Mouse (Mus musculus) embryonic facial prominence, embryonic 15.5 days (tissue): ENCODE measurements around the gene Sec14l1. TPM values are rescaled to one million over a fixed set of nuclear protein-coding genes. Genes with fewer than 3 reads are reported as not detected.
A peak's percentile ranks its signal among the peaks of the same experiment; 100 is the strongest.
"Not testable (repeated sequence)": the region's sequence is repeated elsewhere in the genome, so short reads cannot be mapped to it uniquely, and the experiment has no call there.

ENCODE experiments used
- ATAC-seq: fragments of 200-750 bp; cut with Nextera tagmentation; 2 replicates; pipeline ENCODE4 v1.8.0; 2017; ENCODE audit warnings: low read depth, moderate TSS enrichment; ENCODE audit not compliant: insufficient number of reproducible peaks, low FRiP score, low TSS enrichment
- H3K27ac ChIP-seq: fragments of 300-500 bp; sonication (generic); replicated peaks from 2 replicates; pipeline ENCODE4 v1.5.1; 2015; ENCODE audit warnings: mild to moderate bottlenecking, inconsistent platforms
- H3K27me3 ChIP-seq: fragments of 300-500 bp; sonication (generic); 2 replicates; pipeline ENCODE4 v1.6.1; 2015; ENCODE audit warnings: inconsistent platforms
- H3K36me3 ChIP-seq: fragments of 300-500 bp; sonication (generic); 2 replicates; pipeline ENCODE4 v1.6.1; 2015; ENCODE audit warnings: mild to moderate bottlenecking, inconsistent platforms
- H3K4me1 ChIP-seq: fragments of 300-500 bp; sonication (generic); 2 replicates; pipeline ENCODE4 v1.6.1; 2015; ENCODE audit warnings: inconsistent platforms
- H3K4me2 ChIP-seq: fragments of 300-500 bp; sonication (generic); replicated peaks from 2 replicates; pipeline ENCODE4 v1.6.1; 2015; ENCODE audit warnings: mild to moderate bottlenecking, inconsistent platforms
- H3K4me3 ChIP-seq: fragments of 300-500 bp; sonication (generic); replicated peaks from 2 replicates; pipeline ENCODE4 v1.5.1; 2015; ENCODE audit warnings: mild to moderate bottlenecking, inconsistent platforms
- H3K9ac ChIP-seq: fragments of 300-500 bp; sonication (generic); 2 replicates; pipeline ENCODE4 v1.6.1; 2015; ENCODE audit warnings: inconsistent platforms
- H3K9me3 ChIP-seq: fragments of 300-500 bp; sonication (generic); replicated peaks from 2 replicates; pipeline ENCODE4 v1.6.1; 2016; ENCODE audit warnings: inconsistent platforms
- WGBS: fragments of 180-500 bp; shearing (Covaris S2); methylation state at CpG from one replicate; pipeline ENCODE4 v1.1.7; 2015; 5-methylcytosine and 5-hydroxymethylcytosine counted together
- polyA plus RNA-seq: library from polyadenylated mRNA; unstranded; fragments of >200 nt; fragmentation: Nextera tagmentation; extraction: Ambion mirVana; gene quantifications from 2 replicates; pipeline ENCODE4 v1.2.1, GENCODE M21; 2015

Sec14l1 gene
- polyA plus RNA-seq, 1 experiment from 2014 or later, result 69.3 TPM

DNA sequence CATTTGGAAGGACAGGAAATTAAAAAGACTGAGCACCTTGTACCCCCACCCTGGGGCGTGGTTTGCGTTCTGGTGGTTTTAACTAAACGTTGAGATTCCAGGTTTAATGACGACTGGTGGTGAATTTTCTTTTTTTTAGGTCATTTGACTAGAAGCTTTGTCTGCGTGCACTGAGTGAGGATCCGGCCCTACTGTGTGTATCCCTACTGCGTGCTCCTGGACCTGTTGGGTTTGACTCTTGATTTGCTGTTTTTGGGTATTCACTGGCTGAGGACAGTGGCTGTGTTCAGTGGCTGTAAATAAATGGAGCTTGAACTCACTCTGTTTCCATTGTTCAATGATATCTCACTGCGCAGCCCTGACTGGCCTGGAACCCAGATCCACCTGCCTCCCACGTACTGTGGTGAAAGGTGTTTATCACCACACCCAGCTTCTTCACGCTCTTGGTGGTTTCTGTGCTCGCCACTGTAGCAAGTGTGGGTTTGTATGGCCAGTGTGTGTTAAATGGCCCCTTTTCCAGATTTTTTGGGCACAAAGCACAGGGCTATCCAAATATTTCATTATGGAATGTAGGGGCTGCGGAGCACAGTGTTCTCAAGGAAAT, 36.2 kb upstream of the Sec14l1 start:
- ATAC-seq, result no peak
- no peak overlapping the region for H3K4me2 ChIP-seq
- H3K4me1 ChIP-seq, result peaks cover 64% of the 10 kb centered on the region
- H3K9me3 ChIP-seq, result no peaks in the 10 kb centered on the region
- no peak overlapping the region for H3K27ac ChIP-seq
- 88% methylated on average over 12 of the region's 12 CpGs for WGBS
- H3K4me3 ChIP-seq, result no peak overlapping the region
- peaks cover 29% of the 10 kb centered on the region for H3K36me3 ChIP-seq
- H3K27me3 ChIP-seq, result no peaks in the 10 kb centered on the region
- H3K9ac ChIP-seq, result no peak overlapping the region

DNA sequence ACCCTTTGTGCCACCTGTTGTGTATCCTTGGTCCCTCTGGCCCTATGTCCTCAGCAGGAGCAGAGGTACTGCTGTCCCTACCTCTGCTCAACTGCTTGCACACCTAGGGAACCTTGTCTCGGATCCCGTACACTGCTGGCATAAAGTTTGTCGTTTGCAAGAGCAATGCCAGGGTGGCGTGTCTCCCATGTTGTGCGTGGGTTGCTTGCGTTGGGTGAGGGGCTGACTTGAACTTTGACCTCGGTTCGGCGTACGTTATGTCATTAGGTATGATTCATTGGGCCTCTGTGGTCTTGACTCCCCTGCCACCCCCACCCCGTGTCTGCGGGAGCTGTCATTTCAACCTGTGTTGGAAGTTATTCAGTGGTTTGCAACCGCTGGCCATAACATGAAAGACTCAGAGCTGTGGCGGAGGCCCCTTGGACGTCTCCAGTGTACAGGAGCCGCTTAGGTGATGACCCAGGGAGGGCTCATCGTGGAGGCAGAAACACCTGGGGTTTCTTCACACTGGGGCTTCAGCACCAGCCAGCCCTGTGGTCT, 35.2 kb upstream of the Sec14l1 start:
- 89% methylated on average over 17 of the region's 17 CpGs for WGBS
- no peak overlapping the region for H3K27ac ChIP-seq
- H3K4me2 ChIP-seq, result no peak overlapping the region
- H3K4me3 ChIP-seq, result no peak overlapping the region
- H3K9me3 ChIP-seq, result no peaks in the 10 kb centered on the region
- no peaks in the 10 kb centered on the region for H3K27me3 ChIP-seq
- no peak overlapping the region for H3K9ac ChIP-seq
- peaks cover 29% of the 10 kb centered on the region for H3K36me3 ChIP-seq
- peaks cover 64% of the 10 kb centered on the region for H3K4me1 ChIP-seq
- no peak for ATAC-seq

DNA sequence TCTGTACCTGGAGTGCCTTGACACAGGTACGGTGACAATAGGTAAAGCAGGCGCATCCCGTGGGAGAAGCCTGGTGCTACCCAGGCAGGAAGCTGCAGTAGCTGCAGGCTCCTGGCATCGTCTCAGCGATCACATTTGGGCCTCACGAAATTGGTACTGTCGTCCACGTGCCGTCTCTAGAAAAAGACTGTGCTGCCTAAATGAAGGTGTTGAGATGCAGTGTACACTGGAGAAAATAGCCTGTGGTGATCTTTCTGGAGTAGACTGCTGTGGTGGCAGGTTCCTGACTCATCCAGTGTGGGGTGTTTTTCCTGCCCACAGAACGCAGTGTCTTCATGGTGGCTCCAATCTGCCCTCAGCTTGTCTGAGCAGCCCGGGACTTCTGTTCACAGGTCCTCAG, 34.8 kb upstream of the Sec14l1 start:
- Histone ChIP-seq H3K9ac (no peak overlapping the region), H3K4me2 (no peak overlapping the region), H3K27me3 (no peaks in the 10 kb centered on the region), H3K27ac (peak overlapping the region; percentile 77), H3K36me3 (peaks cover 29% of the 10 kb centered on the region), H3K9me3 (no peaks in the 10 kb centered on the region), H3K4me1 (peaks cover 64% of the 10 kb centered on the region), H3K4me3 (no peak overlapping the region)
- ATAC-seq, result no peak
- WGBS, result 84% methylated on average over 11 of the region's 11 CpGs

DNA sequence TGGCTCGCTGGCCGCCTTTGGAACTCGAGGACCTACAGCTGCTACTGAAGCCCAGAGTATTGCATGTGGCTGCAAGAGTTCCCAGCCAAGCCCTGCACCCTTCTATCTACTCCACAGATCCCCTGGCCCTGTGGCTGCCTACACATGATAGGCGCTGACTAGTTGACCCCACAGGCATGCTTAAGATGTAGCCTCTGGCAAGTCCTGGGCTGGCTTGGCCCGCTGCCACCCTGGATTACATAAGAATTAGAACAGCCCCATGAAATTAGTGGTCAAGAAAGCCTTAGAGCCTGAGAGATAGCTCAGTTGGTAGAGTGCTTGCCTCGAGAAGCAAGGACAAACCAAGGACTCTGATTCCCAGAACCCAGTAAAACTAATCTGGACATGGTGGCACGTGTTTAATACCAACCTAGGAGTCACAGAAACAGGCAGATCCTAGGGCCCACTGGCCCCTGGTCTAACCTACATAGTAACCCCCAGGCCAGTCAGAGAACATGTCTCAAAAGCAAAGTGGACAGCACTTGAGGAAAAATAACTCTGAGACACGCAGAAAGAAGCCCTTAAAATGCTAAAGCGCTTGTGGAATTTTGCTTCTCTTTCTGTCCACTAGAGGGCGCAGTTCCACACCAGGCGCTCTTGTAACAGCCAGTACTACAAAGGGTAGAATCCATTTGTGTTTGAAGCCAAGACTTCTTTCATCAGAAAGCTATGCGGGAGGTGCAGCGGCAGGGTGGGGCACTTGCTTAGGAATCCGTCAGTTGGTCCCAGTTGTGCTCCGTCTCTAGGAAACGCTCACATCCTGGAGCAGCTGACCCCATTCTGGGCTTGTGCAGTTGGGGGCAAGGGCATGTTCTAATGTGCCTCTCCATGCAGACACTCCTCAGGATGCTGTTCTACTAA, 33.6 kb upstream of the Sec14l1 start:
- peak; percentile 79 for ATAC-seq
- 28% methylated on average over 16 of the region's 16 CpGs for WGBS

DNA sequence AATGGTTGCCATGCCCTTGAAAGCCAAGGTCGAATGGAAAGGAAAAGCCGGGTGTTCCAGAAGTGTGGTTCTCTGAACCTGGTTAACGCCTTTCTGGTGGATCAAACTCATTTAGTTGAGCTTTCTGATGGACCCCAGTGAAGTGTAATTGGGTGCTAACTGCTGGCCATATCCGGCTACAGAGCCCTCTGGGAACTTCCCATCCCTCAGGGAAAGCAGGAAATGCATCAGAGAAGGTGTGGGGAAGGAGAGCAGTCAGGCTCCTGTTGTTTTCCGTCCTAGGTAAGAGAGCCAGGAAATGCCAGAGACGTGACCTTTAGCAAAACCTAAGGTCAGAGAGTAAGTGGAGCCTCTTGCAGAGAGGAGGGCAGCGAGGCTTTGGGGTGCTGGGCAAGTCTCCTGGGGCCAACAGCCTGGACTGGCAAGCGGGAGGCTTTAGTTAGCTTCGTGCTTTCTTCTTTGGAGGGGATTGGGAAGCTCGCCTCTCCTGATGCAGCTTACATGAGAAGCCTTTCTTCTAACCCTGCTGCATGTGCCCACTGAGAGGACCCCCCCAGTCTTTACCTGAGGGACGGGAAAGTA, 32.5 kb upstream of the Sec14l1 start:
- no peak overlapping the region for H3K4me3 ChIP-seq
- H3K36me3 ChIP-seq, result peaks cover 29% of the 10 kb centered on the region
- H3K27ac ChIP-seq, result peak overlapping the region; percentile 77
- no peak overlapping the region for H3K9ac ChIP-seq
- H3K27me3 ChIP-seq, result no peaks in the 10 kb centered on the region
- peaks cover 52% of the 10 kb centered on the region for H3K4me1 ChIP-seq
- no peak overlapping the region for H3K4me2 ChIP-seq
- no peak for ATAC-seq
- H3K9me3 ChIP-seq, result no peaks in the 10 kb centered on the region
- WGBS, result 62% methylated on average over 11 of the region's 11 CpGs

More for the DNA sequence above, 33.6 kb upstream of the Sec14l1 start:
- Histone ChIP-seq H3K27ac (peak overlapping the region; percentile 77), H3K27me3 (no peaks in the 10 kb centered on the region), H3K9ac (no peak overlapping the region), H3K4me2 (peak overlapping the region; percentile 22), H3K9me3 (no peaks in the 10 kb centered on the region), H3K36me3 (peaks cover 29% of the 10 kb centered on the region), H3K4me1 (peaks cover 57% of the 10 kb centered on the region), H3K4me3 (0 out of 2 replicates have a peak overlapping the region, but pooled peaks have one; percentile 6)

DNA sequence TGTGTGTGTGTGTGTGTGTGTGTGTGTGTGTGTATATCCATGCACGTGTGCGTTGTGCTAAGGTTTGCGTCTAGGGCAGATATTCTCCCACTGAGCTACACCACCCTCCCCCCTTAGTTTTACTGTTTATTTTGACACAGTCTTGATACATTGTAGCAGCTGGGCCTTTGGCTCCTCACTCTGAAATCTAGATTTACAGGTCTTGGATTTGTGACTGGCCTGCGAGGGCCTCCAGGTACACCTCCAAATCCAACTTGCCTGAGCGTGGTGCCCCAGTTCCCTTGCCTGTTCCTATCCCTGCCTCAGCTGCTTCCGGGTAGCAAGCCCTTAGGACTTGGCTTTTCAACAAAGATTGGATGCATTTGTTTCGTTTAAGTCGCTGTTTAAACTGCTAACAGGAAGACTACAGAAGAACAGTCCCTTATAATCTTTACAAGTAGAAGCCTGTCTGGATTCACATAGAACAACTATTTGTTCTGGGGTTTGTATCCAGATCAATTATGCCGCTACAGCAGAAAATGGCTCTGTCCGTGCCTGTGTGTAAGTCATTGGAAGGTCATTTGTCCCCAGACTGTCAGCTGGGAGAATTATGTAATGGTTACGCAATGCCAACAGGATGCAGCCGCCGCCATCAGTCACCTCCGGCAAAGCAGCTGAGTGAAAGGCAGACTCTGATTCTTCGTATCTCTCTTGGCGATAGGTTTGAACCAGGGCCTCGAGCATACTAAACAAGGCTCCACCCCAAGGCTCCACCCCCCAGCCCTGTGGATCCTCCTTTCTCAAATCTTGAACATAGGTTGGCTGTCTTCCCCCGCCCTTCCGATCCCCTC, 31.7 kb upstream of the Sec14l1 start:
- Histone ChIP-seq H3K27me3 (no peaks in the 10 kb centered on the region), H3K36me3 (peaks cover 26% of the 10 kb centered on the region), H3K9ac (no peak overlapping the region), H3K9me3 (no peaks in the 10 kb centered on the region), H3K4me1 (peaks cover 51% of the 10 kb centered on the region), H3K4me2 (no peak overlapping the region), H3K27ac (peak overlapping the region; percentile 77), H3K4me3 (no peak overlapping the region)
- no peak for ATAC-seq
- 63% methylated on average over 19 of the region's 19 CpGs for whole genome bisulfite sequencing

DNA sequence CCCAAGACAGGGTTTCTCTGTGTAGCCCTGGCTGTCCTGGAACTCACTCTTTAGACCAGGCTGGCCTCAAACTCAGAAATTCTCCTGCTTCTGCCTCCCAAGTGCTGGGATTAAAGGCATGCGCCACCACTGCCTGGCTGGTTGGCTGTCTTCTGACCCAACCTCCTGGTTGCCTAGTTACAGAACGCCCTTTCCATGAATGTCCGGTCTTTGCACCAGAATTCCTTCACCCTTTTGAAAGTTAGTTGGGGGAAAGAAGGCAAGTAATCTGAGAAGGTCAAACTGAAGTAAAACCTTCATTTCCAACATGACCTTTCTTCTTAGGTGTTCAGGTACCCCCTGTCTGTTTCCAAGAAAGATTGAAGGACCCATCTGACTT, 31.1 kb upstream of the Sec14l1 start:
- H3K36me3 ChIP-seq, result peaks cover 20% of the 10 kb centered on the region
- not testable (repeated sequence) for H3K9ac ChIP-seq

DNA sequence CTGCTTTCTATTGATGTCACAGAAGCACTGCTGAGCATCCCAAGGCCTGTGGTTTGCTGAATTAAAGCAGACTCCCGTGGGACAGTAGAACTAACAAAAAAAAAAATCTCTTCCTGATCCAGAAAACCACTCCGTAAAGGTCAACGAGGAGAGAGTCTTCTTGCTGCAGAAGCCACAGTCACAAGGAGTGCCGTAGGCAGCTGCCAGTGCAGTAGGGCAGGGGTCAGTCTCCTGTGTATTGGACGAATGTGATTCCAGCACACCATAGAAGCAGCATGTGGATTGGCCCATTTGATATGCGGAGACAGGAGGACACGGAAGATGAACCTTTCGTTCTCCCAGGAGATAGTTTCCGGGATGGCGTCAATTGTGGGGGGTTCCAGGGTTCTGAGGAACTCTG, 28.8 kb upstream of the Sec14l1 start:
- no peak for ATAC-seq
- WGBS, result 81% methylated on average over 10 of the region's 10 CpGs
- Histone ChIP-seq H3K9ac (no peak overlapping the region), H3K4me3 (no peak overlapping the region), H3K4me2 (no peak overlapping the region), H3K36me3 (no peaks in the 10 kb centered on the region), H3K4me1 (peaks cover 42% of the 10 kb centered on the region), H3K27ac (no peak overlapping the region), H3K9me3 (no peaks in the 10 kb centered on the region), H3K27me3 (no peaks in the 10 kb centered on the region)

More for the DNA sequence above, 31.1 kb upstream of the Sec14l1 start:
- not testable (repeated sequence) for ATAC-seq, H3K9me3 ChIP-seq, H3K27me3 ChIP-seq, H3K4me3 ChIP-seq, H3K4me2 ChIP-seq
- peak overlapping the region; percentile 77; the same call in 1 of the 2 replicates for H3K27ac ChIP-seq
- peaks cover 54% of the 10 kb centered on the region for H3K4me1 ChIP-seq
- WGBS, result 94% methylated on average over 3 of the region's 3 CpGs

DNA sequence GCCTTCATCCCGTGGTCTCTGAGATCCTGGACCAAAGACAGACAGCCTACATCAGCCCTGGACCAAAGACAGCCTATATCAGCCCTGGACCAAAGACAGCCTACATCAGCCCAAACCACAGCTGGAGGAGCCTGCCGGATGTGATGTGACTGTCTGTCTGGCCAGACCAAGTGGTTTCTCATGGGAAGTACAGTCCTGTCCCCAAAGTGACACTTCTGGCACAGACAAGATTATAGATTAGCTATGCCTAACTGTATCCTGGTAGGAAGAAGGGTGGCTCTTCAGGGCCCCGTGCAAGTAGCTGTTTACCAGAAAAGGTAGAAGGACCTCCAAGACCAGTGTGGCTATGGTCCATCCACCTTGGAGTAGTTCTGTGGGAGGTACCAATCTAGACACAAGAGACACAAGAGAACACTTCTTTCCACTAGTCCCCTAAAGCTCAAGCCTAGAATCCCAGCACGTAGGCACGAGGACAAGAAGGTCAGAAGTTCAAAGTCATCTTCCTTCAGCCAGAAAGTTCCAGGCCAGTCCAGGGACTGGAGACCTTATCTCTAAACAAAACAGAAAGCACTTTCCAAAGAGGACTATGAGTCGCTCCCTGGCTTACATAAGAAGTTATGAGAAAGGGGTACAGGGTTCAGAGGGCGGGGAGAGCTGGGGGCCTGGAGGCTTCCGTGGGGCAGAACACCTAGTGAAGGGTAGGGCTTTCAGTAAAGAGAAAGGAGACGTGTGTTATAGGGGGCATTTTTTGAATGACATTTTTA, 27.8 kb upstream of the Sec14l1 start:
- no peak overlapping the region for H3K4me2 ChIP-seq
- H3K36me3 ChIP-seq, result no peaks in the 10 kb centered on the region
- ATAC-seq, result no peak
- H3K4me3 ChIP-seq, result no peak overlapping the region
- WGBS, result 74% methylated on average over 9 of the region's 9 CpGs
- no peak overlapping the region for H3K27ac ChIP-seq
- no peaks in the 10 kb centered on the region for H3K27me3 ChIP-seq
- peaks cover 42% of the 10 kb centered on the region for H3K4me1 ChIP-seq
- no peak overlapping the region for H3K9ac ChIP-seq
- no peaks in the 10 kb centered on the region for H3K9me3 ChIP-seq

DNA sequence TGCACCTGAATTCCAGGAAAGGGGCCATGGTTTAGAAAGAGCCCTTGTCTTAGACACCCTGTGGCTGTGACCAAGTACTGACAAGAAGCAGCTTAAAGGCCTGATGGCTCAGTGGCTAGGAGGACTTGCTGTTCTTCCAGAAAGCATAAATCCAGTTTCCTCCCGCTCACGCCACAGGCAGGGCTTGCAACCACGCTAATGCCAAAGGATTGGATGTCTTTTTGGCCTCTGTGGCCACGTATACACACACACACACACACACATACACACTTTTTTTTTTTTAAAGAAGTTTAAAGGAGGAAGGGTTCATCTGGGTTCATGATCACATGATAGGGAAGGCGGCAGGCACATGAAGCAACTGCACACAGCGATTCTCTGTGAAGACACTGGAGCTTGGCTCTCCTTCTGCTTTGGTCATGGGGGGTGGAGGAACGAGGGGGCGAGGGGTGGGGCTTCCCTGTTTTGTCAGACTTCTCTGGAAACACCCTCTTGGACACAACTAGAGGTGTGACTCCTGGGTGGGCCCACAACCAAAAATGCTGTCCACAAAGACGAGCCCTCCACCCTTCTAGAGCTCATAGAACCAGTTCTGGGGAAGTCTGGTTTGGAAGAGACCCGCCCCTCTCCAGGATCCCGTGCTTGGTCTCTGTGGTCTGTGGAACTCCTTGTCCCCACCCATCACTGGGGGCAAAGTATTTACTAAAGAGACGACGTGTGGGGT, 26.5 kb upstream of the Sec14l1 start:
- Histone ChIP-seq H3K27me3 (no peaks in the 10 kb centered on the region), H3K27ac (peak overlapping the region; percentile 51; the same call in 1 of the 2 replicates), H3K4me3 (no peak overlapping the region), H3K9ac (no peak overlapping the region), H3K4me1 (peaks cover 41% of the 10 kb centered on the region), H3K4me2 (no peak overlapping the region), H3K36me3 (no peaks in the 10 kb centered on the region), H3K9me3 (no peaks in the 10 kb centered on the region)
- ATAC-seq, result no peak
- 57% methylated on average over 13 of the region's 13 CpGs for WGBS
